Mouse (Mus musculus): Measurements from ENCODE around the gene Casp6. TPM values are rescaled to one million over a fixed set of nuclear protein-coding genes. Genes with fewer than 3 reads are reported as not detected.
A peak's percentile ranks its signal among the peaks of the same experiment; 100 is the strongest.

Casp6 gene
- polyA plus RNA-seq, 1 experiment from 2014 or later: 83.6 TPM

- no peak for ATAC-seq (ENCODE audit: low FRiP score, low TSS enrichment)
- WGBS: 63% methylated on average over 5 of the region's 5 CpGs
Measured at GRCm38 (mm10) chr3:129886430-129886829, 14.8 kb upstream of the Casp6 start.

GRCm38 (mm10) chr3:129887779-129888517, 13.3 kb upstream of the Casp6 start:
- H3K27ac ChIP-seq (ENCODE audit: low read length): no peak overlapping the region
- no peaks in the 10 kb centered on the region for H3K4me1 ChIP-seq (ENCODE audit: insufficient read depth, low read length)
- H3K9ac ChIP-seq (replicated peaks; ENCODE audit: low read length): no peak overlapping the region
- H3K4me2 ChIP-seq (replicated peaks; ENCODE audit: low read depth, low read length): no peak overlapping the region
- 79% methylated on average over 13 of the region's 13 CpGs for WGBS
- H3K36me3 ChIP-seq (ENCODE audit: insufficient read depth, low read length): peaks cover 14% of the 10 kb centered on the region; the same call in 1 of the 2 replicates
- no peaks in the 10 kb centered on the region for H3K27me3 ChIP-seq (ENCODE audit: insufficient read depth, low read length)
- H3K4me3 ChIP-seq (ENCODE audit: low read length): no peak overlapping the region
- ATAC-seq (ENCODE audit: low FRiP score, low TSS enrichment): no peak
- no peaks in the 10 kb centered on the region for H3K9me3 ChIP-seq (ENCODE audit: low read length)

More at GRCm38 (mm10) chr3:129886430-129886829, 14.8 kb upstream of the Casp6 start:
- Histone ChIP-seq H3K4me3 (ENCODE audit: low read length) (no peak overlapping the region), H3K4me2 (replicated peaks; ENCODE audit: low read depth, low read length) (no peak overlapping the region), H3K9ac (replicated peaks; ENCODE audit: low read length) (no peak overlapping the region), H3K9me3 (ENCODE audit: low read length) (no peaks in the 10 kb centered on the region), H3K36me3 (ENCODE audit: insufficient read depth, low read length) (peaks cover 6% of the 10 kb centered on the region; the same call in 1 of the 2 replicates), H3K27ac (ENCODE audit: low read length) (no peak overlapping the region), H3K27me3 (ENCODE audit: insufficient read depth, low read length) (no peaks in the 10 kb centered on the region), H3K4me1 (ENCODE audit: insufficient read depth, low read length) (no peaks in the 10 kb centered on the region)

- no peak overlapping the region for H3K9ac ChIP-seq (replicated peaks; ENCODE audit: low read length)
- H3K4me2 ChIP-seq (replicated peaks; ENCODE audit: low read depth, low read length): no peak overlapping the region
- WGBS: 85% methylated on average over 5 of the region's 5 CpGs
- 0 out of 2 replicates have a peak, but pooled peaks cover 5% of the 10 kb centered on the region for H3K4me1 ChIP-seq (ENCODE audit: insufficient read depth, low read length)
- H3K36me3 ChIP-seq (ENCODE audit: insufficient read depth, low read length): peaks cover 15% of the 10 kb centered on the region; the same call in 1 of the 2 replicates
- no peaks in the 10 kb centered on the region for H3K9me3 ChIP-seq (ENCODE audit: low read length)
- no peak overlapping the region for H3K4me3 ChIP-seq (ENCODE audit: low read length)
- H3K27me3 ChIP-seq (ENCODE audit: insufficient read depth, low read length): no peaks in the 10 kb centered on the region
- ATAC-seq (ENCODE audit: low FRiP score, low TSS enrichment): no peak
- no peak overlapping the region for H3K27ac ChIP-seq (ENCODE audit: low read length)
Measured at GRCm38 (mm10) chr3:129892003-129892402, 9.2 kb upstream of the Casp6 start.

GRCm38 (mm10) chr3:129893143-129893542, 8.1 kb upstream of the Casp6 start:
- no peaks in the 10 kb centered on the region for H3K27me3 ChIP-seq (ENCODE audit: insufficient read depth, low read length)
- H3K9me3 ChIP-seq (ENCODE audit: low read length): no peaks in the 10 kb centered on the region
- H3K9ac ChIP-seq (replicated peaks; ENCODE audit: low read length): no peak overlapping the region
- no peak overlapping the region for H3K27ac ChIP-seq (ENCODE audit: low read length)
- H3K4me2 ChIP-seq (replicated peaks; ENCODE audit: low read depth, low read length): no peak overlapping the region
- no peak overlapping the region for H3K4me3 ChIP-seq (ENCODE audit: low read length)
- 92% methylated on average over 3 of the region's 3 CpGs for WGBS
- no peak for ATAC-seq (ENCODE audit: low FRiP score, low TSS enrichment)
- 0 out of 2 replicates have a peak, but pooled peaks cover 5% of the 10 kb centered on the region for H3K4me1 ChIP-seq (ENCODE audit: insufficient read depth, low read length)
- peaks cover 15% of the 10 kb centered on the region; the same call in 1 of the 2 replicates for H3K36me3 ChIP-seq (ENCODE audit: insufficient read depth, low read length)

- Histone ChIP-seq H3K9ac (replicated peaks; ENCODE audit: low read length) (no peak overlapping the region), H3K27me3 (ENCODE audit: insufficient read depth, low read length) (no peaks in the 10 kb centered on the region), H3K27ac (ENCODE audit: low read length) (no peak overlapping the region), H3K4me3 (ENCODE audit: low read length) (no peak overlapping the region), H3K36me3 (ENCODE audit: insufficient read depth, low read length) (0 out of 2 replicates have a peak, but pooled peaks cover 9% of the 10 kb centered on the region), H3K4me2 (replicated peaks; ENCODE audit: low read depth, low read length) (no peak overlapping the region), H3K9me3 (ENCODE audit: low read length) (no peaks in the 10 kb centered on the region), H3K4me1 (ENCODE audit: insufficient read depth, low read length) (peaks cover 12% of the 10 kb centered on the region; the same call in 1 of the 2 replicates)
- 0 out of 2 replicates have a peak, but pooled peaks have one; percentile 11 for ATAC-seq (ENCODE audit: low FRiP score, low TSS enrichment)
- 22% methylated on average over 6 of the region's 6 CpGs for WGBS
Measured at GRCm38 (mm10) chr3:129896591-129896990, 4.6 kb upstream of the Casp6 start.

- 71% methylated on average over 4 of the region's 4 CpGs for WGBS
- no peak for ATAC-seq (ENCODE audit: low FRiP score, low TSS enrichment)
- H3K27ac ChIP-seq (ENCODE audit: low read length): no peak overlapping the region
Measured at GRCm38 (mm10) chr3:129898886-129899285, 2.3 kb upstream of the Casp6 start.

GRCm38 (mm10) chr3:129903369-129903768, 2.1 kb downstream of the Casp6 start:
- Histone ChIP-seq H3K9ac (replicated peaks; ENCODE audit: low read length) (no peak overlapping the region), H3K36me3 (ENCODE audit: insufficient read depth, low read length) (peaks cover 1% of the 10 kb centered on the region; the same call in 1 of the 2 replicates), H3K4me1 (ENCODE audit: insufficient read depth, low read length) (peaks cover 20% of the 10 kb centered on the region), H3K27ac (ENCODE audit: low read length) (no peak overlapping the region), H3K4me2 (replicated peaks; ENCODE audit: low read depth, low read length) (no peak overlapping the region), H3K4me3 (ENCODE audit: low read length) (no peak overlapping the region), H3K27me3 (ENCODE audit: insufficient read depth, low read length) (no peaks in the 10 kb centered on the region), H3K9me3 (ENCODE audit: low read length) (no peaks in the 10 kb centered on the region)
- WGBS: 89% methylated on average over 3 of the region's 3 CpGs
- ATAC-seq (ENCODE audit: low FRiP score, low TSS enrichment): no peak

More at GRCm38 (mm10) chr3:129898886-129899285, 2.3 kb upstream of the Casp6 start:
- H3K4me2 ChIP-seq (replicated peaks; ENCODE audit: low read depth, low read length): no peak overlapping the region
- no peak overlapping the region for H3K9ac ChIP-seq (replicated peaks; ENCODE audit: low read length)
- no peaks in the 10 kb centered on the region for H3K9me3 ChIP-seq (ENCODE audit: low read length)
- no peaks in the 10 kb centered on the region for H3K27me3 ChIP-seq (ENCODE audit: insufficient read depth, low read length)
- no peaks in the 10 kb centered on the region for H3K36me3 ChIP-seq (ENCODE audit: insufficient read depth, low read length)
- peaks cover 25% of the 10 kb centered on the region for H3K4me1 ChIP-seq (ENCODE audit: insufficient read depth, low read length)
- no peak overlapping the region for H3K4me3 ChIP-seq (ENCODE audit: low read length)

- H3K4me2 ChIP-seq (replicated peaks; ENCODE audit: low read depth, low read length): no peak overlapping the region
- 82% methylated on average over 8 of the region's 8 CpGs for WGBS
- H3K4me1 ChIP-seq (ENCODE audit: insufficient read depth, low read length): peaks cover 20% of the 10 kb centered on the region
Measured at GRCm38 (mm10) chr3:129903866-129904265, 2.6 kb downstream of the Casp6 start.

GRCm38 (mm10) chr3:129904381-129905132, 3.3 kb downstream of the Casp6 start:
- H3K27ac ChIP-seq (ENCODE audit: low read length): no peak overlapping the region
- peaks cover 12% of the 10 kb centered on the region; the same call in 1 of the 2 replicates for H3K36me3 ChIP-seq (ENCODE audit: insufficient read depth, low read length)
- no peaks in the 10 kb centered on the region for H3K9me3 ChIP-seq (ENCODE audit: low read length)
- 81% methylated on average over 7 of the region's 7 CpGs for WGBS
- peaks cover 20% of the 10 kb centered on the region for H3K4me1 ChIP-seq (ENCODE audit: insufficient read depth, low read length)
- H3K4me3 ChIP-seq (ENCODE audit: low read length): no peak overlapping the region
- H3K4me2 ChIP-seq (replicated peaks; ENCODE audit: low read depth, low read length): no peak overlapping the region
- ATAC-seq (ENCODE audit: low FRiP score, low TSS enrichment): no peak
- no peak overlapping the region for H3K9ac ChIP-seq (replicated peaks; ENCODE audit: low read length)
- no peaks in the 10 kb centered on the region for H3K27me3 ChIP-seq (ENCODE audit: insufficient read depth, low read length)

More at GRCm38 (mm10) chr3:129903866-129904265, 2.6 kb downstream of the Casp6 start:
- no peak overlapping the region for H3K9ac ChIP-seq (replicated peaks; ENCODE audit: low read length)
- no peak overlapping the region for H3K27ac ChIP-seq (ENCODE audit: low read length)
- H3K9me3 ChIP-seq (ENCODE audit: low read length): no peaks in the 10 kb centered on the region
- no peak for ATAC-seq (ENCODE audit: low FRiP score, low TSS enrichment)
- peaks cover 6% of the 10 kb centered on the region; the same call in 1 of the 2 replicates for H3K36me3 ChIP-seq (ENCODE audit: insufficient read depth, low read length)
- no peaks in the 10 kb centered on the region for H3K27me3 ChIP-seq (ENCODE audit: insufficient read depth, low read length)
- no peak overlapping the region for H3K4me3 ChIP-seq (ENCODE audit: low read length)

Data from kidney, embryonic 16.5 days (tissue).